Mouse (Mus musculus): ENCODE results near the gene Fgf12.

Gene Fgf12

GRCm38 (mm10) chr16:28303889-28304288, 449.0 kb downstream of the Fgf12 start:
- no peak for DNase-seq

GRCm38 (mm10) chr16:28289689-28290330, 463.1 kb downstream of the Fgf12 start:
- DNase-seq = no peak

GRCm38 (mm10) chr16:28257904-28258303, 495.0 kb downstream of the Fgf12 start:
- DNase-seq = no peak

- no peak for DNase-seq
These were observed 498.6 kb downstream of the Fgf12 start for GRCm38 (mm10) chr16:28254303-28254702.

GRCm38 (mm10) chr16:28251930-28252329, 500.9 kb downstream of the Fgf12 start:
- DNase-seq = no peak

GRCm38 (mm10) chr16:28242867-28243649, 509.8 kb downstream of the Fgf12 start:
- DNase-seq = peak; percentile 3

- no peak for DNase-seq
These were observed 513.5 kb downstream of the Fgf12 start for GRCm38 (mm10) chr16:28239382-28239781.

GRCm38 (mm10) chr16:28238019-28238868, 514.6 kb downstream of the Fgf12 start:
- no peak for DNase-seq

GRCm38 (mm10) chr16:28215930-28216329, 536.9 kb downstream of the Fgf12 start:
- DNase-seq = peak; percentile 8

GRCm38 (mm10) chr16:28212411-28212810, 540.5 kb downstream of the Fgf12 start:
- DNase-seq = no peak

- DNase-seq = no peak
These were observed 596.4 kb downstream of the Fgf12 start for GRCm38 (mm10) chr16:28156443-28156842.

- DNase-seq = no peak
These were observed 611.9 kb downstream of the Fgf12 start for GRCm38 (mm10) chr16:28140972-28141371.

- no peak for DNase-seq
These were observed 625.9 kb downstream of the Fgf12 start for GRCm38 (mm10) chr16:28127006-28127405.

All from kidney, adult 11 months (tissue).